Mouse (Mus musculus) urinary bladder, postnatal 4 days (tissue): ENCODE measurements around the gene Lrrc34.
A peak's percentile ranks its signal among the peaks of the same experiment; 100 is the strongest.

ENCODE experiments used
- DNase-seq, 2 experiments: peaks; one replicate each; pipeline ENCODE4 v3.0.0; 2021 to 2022; ENCODE audit warnings: low spot score in 2 of 2

Lrrc34 gene

DNA sequence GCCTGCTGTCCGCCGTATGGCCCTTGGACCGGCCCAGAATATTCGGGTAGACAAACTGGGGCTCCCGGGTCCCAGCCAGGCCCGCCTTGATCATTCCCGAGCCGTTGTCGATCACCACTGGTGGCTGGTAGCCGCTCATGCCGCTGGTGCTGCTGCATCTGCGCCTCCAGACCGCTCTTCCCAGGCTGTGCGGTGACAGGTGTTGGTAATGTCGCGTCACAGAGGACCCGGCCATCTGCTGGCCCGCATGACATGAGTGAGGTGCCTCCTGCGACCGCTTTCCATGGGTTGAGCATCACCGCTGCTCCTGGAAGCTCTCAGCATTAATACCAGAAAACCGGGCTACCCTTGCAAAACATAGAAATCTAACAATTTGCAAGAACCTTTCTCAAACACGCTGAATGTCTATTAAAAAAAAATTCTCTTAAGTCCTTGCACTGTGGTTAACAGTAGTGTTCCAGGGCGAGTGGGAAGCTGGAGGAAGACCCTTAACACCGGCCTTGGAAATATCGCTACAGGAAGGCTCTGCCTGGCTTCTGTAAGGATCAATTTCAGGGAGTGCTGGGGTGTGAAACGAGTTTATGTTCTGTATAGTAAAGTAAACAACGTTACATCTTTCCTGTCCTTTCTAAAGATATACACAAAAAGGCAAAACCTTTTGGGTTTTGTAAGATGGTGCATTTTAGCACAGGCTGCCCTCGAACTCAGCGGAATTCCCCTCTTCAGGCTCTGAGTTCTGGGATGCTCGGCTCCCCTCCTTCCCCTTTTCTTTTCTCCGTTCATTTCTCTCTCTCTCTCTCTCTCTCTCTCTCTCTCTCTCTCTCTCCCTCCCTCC is 47.7 kb downstream of the Lrrc34 start, which contains the start of gene Actrt3:
TSS of gene Actrt3 (minus strand) at position 229 of the 835 bp plus-strand sequence.
- DNase-seq = no peak

DNA sequence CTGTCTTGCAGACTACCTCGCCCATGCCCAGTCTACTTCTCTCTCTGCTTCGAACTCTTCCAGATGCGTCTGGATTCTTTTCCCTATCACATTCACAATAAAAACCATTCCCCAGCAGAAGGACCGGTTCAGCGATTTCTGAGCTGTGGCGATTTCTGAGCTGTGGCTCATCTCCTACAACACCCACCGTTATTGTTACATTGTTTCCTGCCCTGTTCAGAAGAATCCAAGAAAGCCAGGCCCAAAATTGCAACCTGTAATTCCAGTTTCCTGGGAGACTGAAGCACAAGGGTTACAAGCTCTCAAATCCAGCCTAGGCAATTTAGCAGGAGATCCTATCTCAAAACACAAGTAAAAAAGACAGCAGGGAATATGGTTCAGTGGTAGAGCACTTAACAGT is 50.4 kb downstream of the Lrrc34 start:
- DNase-seq = no peak

DNA sequence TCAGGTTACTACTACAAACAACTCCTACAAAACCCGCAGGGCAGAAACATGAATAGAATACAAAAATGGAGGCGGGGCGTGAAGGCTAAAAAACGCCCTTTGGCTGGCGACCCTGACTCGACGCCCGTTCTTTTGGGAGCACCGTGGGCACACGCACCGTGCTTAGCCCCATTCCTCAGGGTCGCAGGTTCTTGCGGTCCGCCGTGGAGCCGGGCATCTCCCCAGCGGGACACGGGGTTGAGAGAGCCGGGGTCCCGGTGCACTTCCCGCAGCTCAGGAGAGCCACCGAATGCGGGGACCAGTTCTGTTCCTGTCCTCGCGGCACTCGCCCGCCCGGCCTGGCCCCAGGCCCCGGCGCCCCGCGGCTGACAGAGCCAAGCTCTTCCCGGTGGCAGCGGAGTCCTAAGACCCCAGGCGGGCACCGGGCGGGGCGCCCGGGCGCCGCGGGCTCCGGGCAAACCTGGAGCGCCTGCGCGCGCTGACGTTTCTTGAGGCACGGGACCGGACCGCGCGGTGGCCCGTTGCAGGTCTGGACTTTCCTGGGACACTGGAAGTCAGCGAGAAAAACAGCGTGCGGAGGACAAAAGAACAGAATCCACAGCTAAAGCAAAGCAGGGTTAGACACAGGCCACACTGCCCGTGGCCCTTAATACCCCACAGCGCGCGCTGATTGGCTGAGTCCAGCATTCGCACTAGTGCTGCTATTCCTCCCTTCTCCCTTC is 52.4 kb downstream of the Lrrc34 start:
- DNase-seq = peak in 1 of 2 experiments; percentile 23

DNA sequence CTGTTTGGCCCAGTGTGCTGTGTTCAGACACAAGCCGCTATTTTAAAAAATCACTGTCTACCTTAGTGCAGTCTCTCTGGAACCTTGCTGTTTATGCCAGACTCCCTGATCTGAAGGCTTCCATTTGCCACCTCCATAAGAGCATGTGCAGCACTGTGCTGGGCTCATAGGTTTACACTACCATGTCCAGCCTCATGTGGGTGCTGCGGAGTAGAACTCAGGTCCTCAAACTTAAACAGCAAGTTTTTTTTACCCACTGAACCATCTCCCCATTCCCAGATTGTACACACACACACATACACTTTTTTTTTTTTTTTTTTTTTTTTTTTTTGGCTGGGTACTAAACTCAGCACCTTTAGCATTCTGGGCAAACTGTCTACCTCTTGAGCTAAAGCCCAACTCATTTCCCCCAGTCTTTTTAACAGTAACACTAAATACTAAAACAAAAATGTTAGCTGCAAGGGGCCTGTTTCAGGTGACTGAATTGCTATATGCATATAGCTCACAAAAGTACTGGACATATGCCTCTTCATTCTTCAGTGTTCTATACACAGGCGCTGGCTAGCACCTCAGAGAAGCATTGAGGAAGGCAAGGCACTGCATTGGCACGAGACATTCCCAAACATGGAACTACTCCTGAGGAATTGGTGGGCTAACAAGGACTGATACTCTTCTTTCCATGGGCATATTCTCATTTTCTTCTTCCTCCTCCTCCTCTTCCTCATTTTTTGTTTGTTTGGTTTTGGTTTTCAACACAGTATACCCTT is 53.8 kb downstream of the Lrrc34 start:
- DNase-seq = no peak

DNA sequence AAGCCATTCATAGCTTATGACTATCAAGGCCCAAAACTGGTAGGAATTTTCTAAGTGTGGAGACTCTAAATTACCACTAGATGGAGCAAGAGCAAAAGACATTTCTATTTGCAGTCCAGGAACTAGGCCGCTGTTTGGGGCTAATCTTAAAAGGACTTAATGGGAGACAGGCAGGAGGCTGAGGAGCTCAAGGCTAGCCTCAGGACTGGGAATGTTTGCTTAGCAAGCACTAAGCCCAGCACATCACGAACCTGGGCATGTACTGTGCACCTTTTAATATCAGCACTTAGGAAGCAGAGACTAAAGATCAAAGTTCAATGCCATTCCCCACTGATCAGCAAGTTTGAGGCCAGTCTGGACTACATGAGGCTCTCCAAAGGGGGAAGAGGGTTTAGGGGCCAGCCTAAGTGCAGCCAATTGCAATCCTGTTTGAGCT is 55.2 kb downstream of the Lrrc34 start:
- no peak for DNase-seq

DNA sequence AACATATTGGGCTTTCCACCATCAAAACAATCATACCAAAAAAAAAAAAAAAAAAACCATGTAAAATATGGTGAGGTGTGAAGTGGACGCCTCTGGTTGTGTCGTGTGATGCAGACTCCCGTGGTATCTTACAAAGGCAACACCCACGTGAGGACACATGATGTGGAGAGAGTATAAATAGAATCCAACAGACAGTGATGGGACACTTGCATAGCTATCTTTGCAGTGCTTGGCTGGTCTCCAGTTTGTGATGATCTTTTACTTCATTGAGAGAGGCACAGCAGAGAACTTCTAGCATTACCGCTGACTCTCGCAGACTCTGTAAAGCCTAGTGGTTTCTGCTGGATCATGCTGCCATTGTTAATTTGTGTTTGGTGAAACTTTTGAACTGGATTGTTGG is 58.8 kb downstream of the Lrrc34 start:
- DNase-seq = no peak
